Mouse (Mus musculus) erythroblast, embryonic 14.5 days (primary cell): ENCODE measurements around the gene Wfikkn2. TPM values are rescaled to one million over a fixed set of nuclear protein-coding genes. Genes with fewer than 3 reads are reported as not detected.
A peak's percentile ranks its signal among the peaks of the same experiment; 100 is the strongest.
"Not testable (repeated sequence)": the region's sequence is repeated elsewhere in the genome, so short reads cannot be mapped to it uniquely, and the experiment has no call there.

Source experiments
- H3K27me3 ChIP-seq: 2 replicates; pipeline ENCODE4 v1.6.1; 2012; ENCODE audit warnings: inconsistent platforms; ENCODE audit not compliant: control insufficient read depth
- H3K36me3 ChIP-seq: 2 replicates; pipeline ENCODE4 v1.6.1; 2012; ENCODE audit warnings: mild to moderate bottlenecking, inconsistent platforms; ENCODE audit not compliant: control insufficient read depth
- H3K4me1 ChIP-seq: 2 replicates; pipeline ENCODE4 v1.6.1; 2012; ENCODE audit warnings: inconsistent platforms; ENCODE audit not compliant: control insufficient read depth
- H3K4me3 ChIP-seq: replicated peaks from 2 replicates; pipeline ENCODE3; 2012; ENCODE audit warnings: moderate library complexity, mild to moderate bottlenecking, inconsistent platforms
- H3K9me3 ChIP-seq: 2 replicates; pipeline ENCODE4 v1.6.1; 2012; ENCODE audit warnings: low read length, inconsistent platforms, mixed read lengths; ENCODE audit not compliant: control insufficient read depth
- GATA1 ChIP-seq: IDR thresholded peaks from 2 replicates; pipeline ENCODE4 v1.6.1; 2012; ENCODE audit warnings: low read length, inconsistent platforms, mixed read lengths
- TAL1 ChIP-seq: IDR thresholded peaks from 3 replicates; pipeline ENCODE4 v1.6.1; 2012; ENCODE audit warnings: low read length, inconsistent platforms, mixed read lengths
- polyA plus RNA-seq: library from polyadenylated mRNA; stranded (reverse); fragments of >175 nt; gene quantifications from 2 replicates; pipeline ENCODE4 v1.2.3, GENCODE M21; 2012

Gene Wfikkn2
- polyA plus RNA-seq, 1 experiment, result not detected

DNA sequence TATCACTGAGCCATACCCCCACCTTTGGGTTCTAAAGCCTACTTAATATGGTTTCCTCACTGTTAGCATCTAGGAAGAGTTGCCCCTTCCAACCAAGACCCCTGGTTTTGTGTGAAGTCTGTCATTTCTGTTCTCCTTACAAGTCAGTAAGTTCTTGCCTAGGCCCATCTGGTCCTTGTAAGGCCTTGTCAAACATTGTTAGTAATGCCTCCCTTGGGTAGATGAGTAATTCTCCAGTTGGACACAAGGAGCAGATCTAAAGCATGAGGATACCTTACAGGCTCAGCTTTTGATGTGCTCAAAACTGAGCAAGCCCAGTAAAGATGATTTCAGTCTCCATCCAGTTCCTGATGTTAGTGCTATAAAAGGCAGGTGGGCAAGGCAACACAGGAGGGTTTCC, 23.0 kb upstream of the Wfikkn2 start:
- H3K36me3 ChIP-seq, result no peaks in the 10 kb centered on the region
- no peaks in the 10 kb centered on the region for H3K27me3 ChIP-seq
- TF ChIP-seq TAL1 (no peak), GATA1 (no peak)
- peaks cover 58% of the 10 kb centered on the region for H3K4me1 ChIP-seq
- H3K9me3 ChIP-seq, result no peaks in the 10 kb centered on the region
- H3K4me3 ChIP-seq, result no peak overlapping the region

GRCm38 (mm10) chr11:94266155-94266554, 20.4 kb upstream of the Wfikkn2 start:
- not testable (repeated sequence) for H3K27me3 ChIP-seq, H3K9me3 ChIP-seq, H3K36me3 ChIP-seq, H3K4me3 ChIP-seq
- peaks cover 72% of the 10 kb centered on the region for H3K4me1 ChIP-seq

- TF ChIP-seq TAL1 (no peak), GATA1 (no peak)
- Histone ChIP-seq H3K27me3 (no peaks in the 10 kb centered on the region), H3K4me3 (peak overlapping the region; percentile 56), H3K9me3 (no peaks in the 10 kb centered on the region), H3K4me1 (peaks cover 80% of the 10 kb centered on the region), H3K36me3 (no peaks in the 10 kb centered on the region; the same call in 1 of the 2 replicates)
Measured at GRCm38 (mm10) chr11:94265134-94265785, 19.5 kb upstream of the Wfikkn2 start.

DNA sequence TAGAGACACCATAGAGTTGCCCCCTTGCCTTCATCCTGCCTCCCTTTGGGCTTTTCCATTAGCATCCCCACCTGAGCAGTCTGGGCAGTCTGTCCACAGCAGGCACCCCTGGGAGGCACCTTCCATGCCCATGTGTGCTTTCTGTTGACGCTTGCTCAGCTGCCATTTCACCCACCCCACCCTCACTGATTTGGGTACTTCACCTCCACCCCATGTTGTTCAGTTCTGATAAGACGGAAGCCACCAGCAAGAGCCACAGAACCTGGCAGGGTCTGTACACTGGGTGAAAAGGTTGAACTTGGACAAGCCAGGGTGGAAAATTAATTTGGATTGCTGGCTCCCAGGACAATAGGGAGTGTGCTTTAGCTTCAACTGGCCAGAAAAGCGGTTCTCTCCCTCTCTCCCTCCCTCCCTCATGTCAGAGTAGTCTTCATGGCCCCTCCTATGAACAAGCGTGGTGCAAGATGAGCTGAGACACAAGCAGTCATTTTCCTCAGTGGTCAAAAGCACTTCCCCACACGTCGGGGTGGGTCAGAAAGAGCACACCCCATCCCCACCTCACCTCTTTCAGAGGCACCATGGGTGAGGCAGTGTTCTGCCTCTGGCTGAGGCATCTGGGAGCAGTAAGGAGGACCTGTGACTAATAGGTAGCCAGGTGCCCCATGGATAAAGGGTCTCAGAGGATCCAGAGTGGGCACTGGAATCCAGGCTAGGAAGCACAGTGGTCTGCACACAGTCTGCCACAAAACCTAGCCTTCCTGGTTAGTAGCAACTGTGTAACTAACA, 16.0 kb upstream of the Wfikkn2 start:
- Histone ChIP-seq H3K9me3 (peaks cover 6% of the 10 kb centered on the region), H3K27me3 (peaks cover 10% of the 10 kb centered on the region), H3K4me1 (peaks cover 64% of the 10 kb centered on the region), H3K36me3 (no peaks in the 10 kb centered on the region; the same call in 1 of the 2 replicates), H3K4me3 (peak overlapping the region; percentile 41)
- TF ChIP-seq TAL1, result no peak
- peak; percentile 20; the same call in 1 of the 2 replicates for TF ChIP-seq GATA1

GRCm38 (mm10) chr11:94259814-94260213, 14.0 kb upstream of the Wfikkn2 start:
- H3K4me1 ChIP-seq, result peaks cover 50% of the 10 kb centered on the region
- no peak overlapping the region for H3K4me3 ChIP-seq
- peaks cover 6% of the 10 kb centered on the region for H3K9me3 ChIP-seq
- no peak for TF ChIP-seq GATA1
- TF ChIP-seq TAL1, result no peak
- no peaks in the 10 kb centered on the region; the same call in 1 of the 2 replicates for H3K36me3 ChIP-seq
- H3K27me3 ChIP-seq, result peaks cover 15% of the 10 kb centered on the region

DNA sequence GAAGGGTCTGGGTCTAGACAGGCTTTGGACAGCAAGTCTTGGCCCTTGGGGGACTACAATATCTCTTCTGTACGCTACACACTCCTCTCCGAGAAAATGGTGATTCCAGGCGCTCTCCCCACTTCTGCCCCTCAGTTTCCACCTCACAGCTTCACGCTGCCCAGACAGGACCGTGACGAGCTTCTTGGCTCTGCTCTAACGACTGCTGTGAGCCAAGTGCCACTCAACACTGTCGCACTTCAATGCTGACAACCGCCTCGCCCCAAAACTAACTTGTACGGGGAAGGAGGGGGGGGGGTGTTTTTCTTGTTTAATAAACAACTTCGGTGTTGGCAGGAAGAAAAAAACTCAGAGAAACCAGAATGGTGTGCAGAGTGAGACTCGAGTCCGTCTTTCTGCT, 12.2 kb upstream of the Wfikkn2 start:
- Histone ChIP-seq H3K4me3 (no peak overlapping the region), H3K9me3 (peaks cover 6% of the 10 kb centered on the region), H3K27me3 (peaks cover 19% of the 10 kb centered on the region), H3K4me1 (peaks cover 43% of the 10 kb centered on the region), H3K36me3 (no peaks in the 10 kb centered on the region; the same call in 1 of the 2 replicates)
- no peak for TF ChIP-seq TAL1
- no peak for TF ChIP-seq GATA1

GRCm38 (mm10) chr11:94255733-94256132, 9.9 kb upstream of the Wfikkn2 start:
- no peak overlapping the region for H3K4me3 ChIP-seq
- H3K9me3 ChIP-seq, result peaks cover 6% of the 10 kb centered on the region
- no peaks in the 10 kb centered on the region for H3K36me3 ChIP-seq
- peaks cover 26% of the 10 kb centered on the region for H3K27me3 ChIP-seq
- TF ChIP-seq TAL1, result no peak
- TF ChIP-seq GATA1, result no peak
- peaks cover 22% of the 10 kb centered on the region for H3K4me1 ChIP-seq

- Histone ChIP-seq H3K9me3 (peaks cover 4% of the 10 kb centered on the region; the same call in 1 of the 2 replicates), H3K36me3 (no peaks in the 10 kb centered on the region), H3K27me3 (peaks cover 35% of the 10 kb centered on the region), H3K4me3 (no peak overlapping the region), H3K4me1 (peaks cover 10% of the 10 kb centered on the region)
- TF ChIP-seq TAL1 (no peak), GATA1 (no peak)
Measured at GRCm38 (mm10) chr11:94253691-94254090, 7.9 kb upstream of the Wfikkn2 start.

- Histone ChIP-seq H3K4me3 (no peak overlapping the region), H3K4me1 (peaks cover 10% of the 10 kb centered on the region), H3K36me3 (no peaks in the 10 kb centered on the region), H3K27me3 (peaks cover 38% of the 10 kb centered on the region), H3K9me3 (peaks cover 4% of the 10 kb centered on the region; the same call in 1 of the 2 replicates)
- TF ChIP-seq GATA1 (no peak), TAL1 (no peak)
Measured at GRCm38 (mm10) chr11:94253156-94253555, 7.4 kb upstream of the Wfikkn2 start.
